Mouse (Mus musculus): ENCODE measurements at regions not wholly inside any gene's neighbourhood (a gene's known extent, or its start where the extent isn't known, plus 50 kb on each side); places are given as distances from the start of the nearest gene placed in this dataset.

- peaks cover 24% of the 10 kb centered on the region for H3K4me1 ChIP-seq
- H3K4me2 ChIP-seq (replicated peaks): no peak overlapping the region
- no peak overlapping the region for H3K9ac ChIP-seq (replicated peaks)
- no peak for ATAC-seq (ENCODE audit: low FRiP score, low read depth)
- peaks cover 3% of the 10 kb centered on the region; the same call in 1 of the 2 replicates for H3K9me3 ChIP-seq
- no peak overlapping the region for H3K4me3 ChIP-seq
- peaks cover 19% of the 10 kb centered on the region for H3K27me3 ChIP-seq
- no peaks in the 10 kb centered on the region for H3K36me3 ChIP-seq
- no peak overlapping the region for H3K27ac ChIP-seq (replicated peaks)
Measured at GRCm38 (mm10) chr13:44222335-44222734, 437.8 kb downstream of the Cd83 start.

GRCm38 (mm10) chr13:44227706-44228459 lies 443.3 kb downstream of the Cd83 start:
- Histone ChIP-seq H3K27me3 (peaks cover 31% of the 10 kb centered on the region), H3K9me3 (peaks cover 3% of the 10 kb centered on the region; the same call in 1 of the 2 replicates), H3K9ac (replicated peaks) (no peak overlapping the region), H3K36me3 (no peaks in the 10 kb centered on the region), H3K4me1 (peaks cover 53% of the 10 kb centered on the region), H3K4me2 (replicated peaks) (peak overlapping the region; percentile 13; the same call in 1 of the 2 replicates), H3K4me3 (no peak overlapping the region), H3K27ac (replicated peaks) (no peak overlapping the region)
- WGBS: 69% methylated on average over 14 of the region's 14 CpGs
- no peak for ATAC-seq (ENCODE audit: low FRiP score, low read depth)

DNA sequence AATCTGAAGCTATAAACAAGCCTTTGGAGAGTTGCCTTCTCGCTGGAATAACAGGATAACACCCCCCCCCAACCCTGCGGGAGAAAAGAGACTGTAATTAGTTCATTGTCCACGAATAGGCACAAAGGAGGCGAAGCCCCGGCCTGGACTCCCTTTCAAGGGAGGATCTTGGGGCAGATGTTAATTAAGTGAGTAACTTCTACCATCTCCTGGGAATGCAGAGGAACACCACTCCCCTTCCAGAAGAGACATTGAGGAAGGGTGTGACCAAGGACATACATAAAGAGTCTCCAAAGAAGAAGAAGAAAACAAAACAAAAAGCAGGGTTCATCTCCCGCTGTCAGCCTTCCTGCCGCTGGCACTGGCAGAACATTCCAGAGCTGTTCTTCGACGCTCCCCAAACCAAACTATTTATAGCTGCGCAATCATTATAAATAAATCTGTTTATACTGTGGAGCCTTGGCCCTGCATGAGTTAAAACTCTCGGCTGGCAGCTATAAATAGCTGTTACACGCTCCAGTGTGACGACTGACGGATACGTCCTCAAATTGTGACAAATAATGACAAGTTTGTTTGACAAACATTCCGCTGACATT lies 444.1 kb downstream of the Cd83 start:
- Histone ChIP-seq H3K4me3 (no peak overlapping the region), H3K4me1 (peaks cover 59% of the 10 kb centered on the region), H3K27ac (replicated peaks) (no peak overlapping the region), H3K36me3 (no peaks in the 10 kb centered on the region), H3K4me2 (replicated peaks) (peak overlapping the region; percentile 13), H3K9ac (replicated peaks) (no peak overlapping the region), H3K27me3 (peaks cover 36% of the 10 kb centered on the region), H3K9me3 (peaks cover 3% of the 10 kb centered on the region; the same call in 1 of the 2 replicates)
- 10% methylated on average over 16 of the region's 16 CpGs for WGBS
- ATAC-seq (ENCODE audit: low FRiP score, low read depth): no peak

- H3K4me2 ChIP-seq (replicated peaks): peak overlapping the region; percentile 13; the same call in 1 of the 2 replicates
- no peak overlapping the region for H3K27ac ChIP-seq (replicated peaks)
Measured at GRCm38 (mm10) chr13:44229136-44229611, 444.6 kb downstream of the Cd83 start.

DNA sequence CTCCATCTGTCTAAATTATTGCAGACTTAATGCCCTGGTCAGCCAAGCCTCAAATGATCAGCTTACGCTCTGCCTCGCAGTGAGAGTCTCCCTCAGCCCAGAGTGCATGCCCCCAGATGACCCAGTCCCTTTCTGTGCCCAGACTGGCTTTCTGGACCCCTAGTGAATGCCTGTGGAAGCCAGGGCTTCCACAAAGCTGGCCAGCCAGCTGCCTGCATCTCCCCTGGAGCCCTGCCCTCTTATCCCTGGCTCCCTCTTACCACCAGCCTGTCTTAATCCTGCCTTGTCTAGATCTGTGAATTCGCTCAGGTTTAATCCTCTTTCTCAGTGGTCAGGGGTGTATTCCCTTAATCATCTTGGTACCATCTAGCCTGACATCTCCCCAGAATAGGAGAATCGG lies 446.8 kb downstream of the Cd83 start:
- Histone ChIP-seq H3K36me3 (no peaks in the 10 kb centered on the region), H3K4me2 (replicated peaks) (no peak overlapping the region), H3K27ac (replicated peaks) (peak overlapping the region; percentile 71), H3K9me3 (no peaks in the 10 kb centered on the region), H3K4me3 (no peak overlapping the region), H3K27me3 (peaks cover 49% of the 10 kb centered on the region), H3K9ac (replicated peaks) (no peak overlapping the region), H3K4me1 (peaks cover 59% of the 10 kb centered on the region)
- peak; percentile 44; the same call in 1 of the 2 replicates for ATAC-seq (ENCODE audit: low FRiP score, low read depth)
- WGBS: 12% methylated on average over 4 of the region's 4 CpGs

More at GRCm38 (mm10) chr13:44229136-44229611, 444.6 kb downstream of the Cd83 start:
- Histone ChIP-seq H3K9me3 (peaks cover 3% of the 10 kb centered on the region; the same call in 1 of the 2 replicates), H3K4me3 (no peak overlapping the region), H3K9ac (replicated peaks) (no peak overlapping the region), H3K4me1 (peaks cover 59% of the 10 kb centered on the region), H3K36me3 (no peaks in the 10 kb centered on the region), H3K27me3 (peaks cover 39% of the 10 kb centered on the region)
- no peak for ATAC-seq (ENCODE audit: low FRiP score, low read depth)
- 4% methylated on average over 7 of the region's 7 CpGs for WGBS

- Histone ChIP-seq H3K4me1 (peaks cover 59% of the 10 kb centered on the region), H3K4me2 (replicated peaks) (peak overlapping the region; percentile 29), H3K9ac (replicated peaks) (no peak overlapping the region), H3K36me3 (no peaks in the 10 kb centered on the region), H3K27ac (replicated peaks) (peak overlapping the region; percentile 75), H3K4me3 (no peak overlapping the region), H3K27me3 (peaks cover 48% of the 10 kb centered on the region), H3K9me3 (no peaks in the 10 kb centered on the region)
- 13% methylated on average over 18 of the region's 18 CpGs for WGBS
- ATAC-seq (ENCODE audit: low FRiP score, low read depth): peak; percentile 86
Measured at GRCm38 (mm10) chr13:44231868-44232715, 447.5 kb downstream of the Cd83 start.

GRCm38 (mm10) chr13:44232716-44233051 lies 448.1 kb downstream of the Cd83 start:
- H3K4me1 ChIP-seq: peaks cover 53% of the 10 kb centered on the region
- H3K4me3 ChIP-seq: no peak overlapping the region
- WGBS: 50% methylated on average over 6 of the region's 6 CpGs
- H3K4me2 ChIP-seq (replicated peaks): peak overlapping the region; percentile 29
- H3K27me3 ChIP-seq: peaks cover 42% of the 10 kb centered on the region
- no peak overlapping the region for H3K9ac ChIP-seq (replicated peaks)
- no peaks in the 10 kb centered on the region for H3K9me3 ChIP-seq
- peak overlapping the region; percentile 75 for H3K27ac ChIP-seq (replicated peaks)
- no peaks in the 10 kb centered on the region for H3K36me3 ChIP-seq
- no peak for ATAC-seq (ENCODE audit: low FRiP score, low read depth)

- Histone ChIP-seq H3K9me3 (no peaks in the 10 kb centered on the region), H3K4me3 (no peak overlapping the region), H3K4me1 (peaks cover 37% of the 10 kb centered on the region), H3K27me3 (peaks cover 42% of the 10 kb centered on the region), H3K4me2 (replicated peaks) (no peak overlapping the region), H3K27ac (replicated peaks) (no peak overlapping the region), H3K36me3 (no peaks in the 10 kb centered on the region), H3K9ac (replicated peaks) (no peak overlapping the region)
- no peak for ATAC-seq (ENCODE audit: low FRiP score, low read depth)
- WGBS: 89% methylated on average over 6 of the region's 6 CpGs
Measured at GRCm38 (mm10) chr13:44234241-44234640, 449.7 kb downstream of the Cd83 start.

DNA sequence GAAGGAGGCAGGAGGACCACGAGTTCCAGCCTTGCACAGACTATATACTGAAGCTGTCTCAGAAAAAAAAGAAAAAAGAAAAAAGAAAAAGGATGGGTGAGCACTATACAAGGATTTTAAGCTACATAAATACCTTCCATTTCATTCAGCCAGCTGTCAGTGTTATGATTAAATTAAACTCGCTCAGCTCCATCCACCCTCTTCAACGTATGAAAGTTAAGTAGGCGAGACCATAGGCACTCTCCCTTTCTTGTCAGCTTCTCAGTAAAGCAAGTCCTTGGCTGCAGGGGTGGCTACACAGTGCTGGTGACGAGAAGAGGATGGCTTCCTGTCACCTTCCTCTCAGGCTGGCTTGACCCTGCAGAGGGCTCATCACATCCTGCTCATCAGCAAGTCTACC lies 450.7 kb downstream of the Cd83 start:
- no peak overlapping the region for H3K9ac ChIP-seq (replicated peaks)
- H3K27ac ChIP-seq (replicated peaks): no peak overlapping the region
- WGBS: 79% methylated on average over 5 of the region's 5 CpGs
- H3K9me3 ChIP-seq: no peaks in the 10 kb centered on the region
- H3K4me2 ChIP-seq (replicated peaks): no peak overlapping the region
- no peak overlapping the region for H3K4me3 ChIP-seq
- H3K36me3 ChIP-seq: no peaks in the 10 kb centered on the region
- no peak for ATAC-seq (ENCODE audit: low FRiP score, low read depth)
- peaks cover 38% of the 10 kb centered on the region for H3K27me3 ChIP-seq
- peaks cover 31% of the 10 kb centered on the region for H3K4me1 ChIP-seq

DNA sequence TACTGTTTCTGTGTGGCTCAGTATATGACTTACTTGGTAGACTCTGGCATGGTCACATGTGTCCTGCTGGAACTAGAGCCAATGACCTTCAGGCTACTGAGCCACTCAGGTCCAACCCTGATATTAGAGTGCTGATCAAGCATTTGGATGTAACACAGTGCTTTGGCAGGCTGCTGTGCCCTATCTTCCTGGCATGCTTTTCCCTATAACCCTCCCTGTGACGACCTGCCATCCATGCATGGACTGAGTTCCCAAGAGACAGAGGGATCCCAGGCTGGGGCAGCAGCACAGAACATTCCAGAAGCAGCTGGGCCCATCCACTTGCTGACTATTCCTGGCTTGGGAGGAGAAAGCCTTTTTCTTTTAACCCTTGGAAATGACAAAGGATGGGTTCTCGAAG lies 451.4 kb downstream of the Cd83 start:
- ATAC-seq (ENCODE audit: low FRiP score, low read depth): no peak
- Histone ChIP-seq H3K27me3 (peaks cover 33% of the 10 kb centered on the region), H3K4me3 (no peak overlapping the region), H3K4me2 (replicated peaks) (no peak overlapping the region), H3K9ac (replicated peaks) (no peak overlapping the region), H3K4me1 (peaks cover 26% of the 10 kb centered on the region), H3K27ac (replicated peaks) (no peak overlapping the region), H3K36me3 (no peaks in the 10 kb centered on the region), H3K9me3 (no peaks in the 10 kb centered on the region)
- 85% methylated on average over 2 of the region's 2 CpGs for WGBS

DNA sequence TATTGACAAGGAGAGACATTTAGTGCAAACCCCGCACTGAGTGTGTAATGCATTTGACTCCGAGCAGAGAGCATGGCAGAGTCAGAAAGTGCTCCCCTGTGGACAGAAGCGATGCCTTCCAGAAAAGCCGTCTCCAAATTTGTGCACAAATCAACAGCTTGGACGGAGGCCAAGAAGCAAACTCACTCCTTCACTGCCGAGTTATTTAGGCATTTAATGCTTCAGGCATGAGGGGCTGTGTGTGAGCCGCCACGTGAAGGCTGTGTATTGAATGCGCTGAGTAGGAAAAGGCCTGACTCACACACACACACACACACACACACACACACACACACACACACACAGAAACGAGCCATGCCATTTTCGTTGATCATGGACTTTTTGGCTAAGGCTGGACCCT lies 453.7 kb downstream of the Cd83 start:
- Histone ChIP-seq H3K36me3 (no peaks in the 10 kb centered on the region), H3K27ac (replicated peaks) (no peak overlapping the region), H3K27me3 (peaks cover 31% of the 10 kb centered on the region), H3K4me2 (replicated peaks) (no peak overlapping the region), H3K4me1 (peaks cover 2% of the 10 kb centered on the region), H3K4me3 (no peak overlapping the region), H3K9ac (replicated peaks) (no peak overlapping the region), H3K9me3 (no peaks in the 10 kb centered on the region)
- WGBS: 73% methylated on average over 11 of the region's 11 CpGs
- ATAC-seq (ENCODE audit: low FRiP score, low read depth): no peak

DNA sequence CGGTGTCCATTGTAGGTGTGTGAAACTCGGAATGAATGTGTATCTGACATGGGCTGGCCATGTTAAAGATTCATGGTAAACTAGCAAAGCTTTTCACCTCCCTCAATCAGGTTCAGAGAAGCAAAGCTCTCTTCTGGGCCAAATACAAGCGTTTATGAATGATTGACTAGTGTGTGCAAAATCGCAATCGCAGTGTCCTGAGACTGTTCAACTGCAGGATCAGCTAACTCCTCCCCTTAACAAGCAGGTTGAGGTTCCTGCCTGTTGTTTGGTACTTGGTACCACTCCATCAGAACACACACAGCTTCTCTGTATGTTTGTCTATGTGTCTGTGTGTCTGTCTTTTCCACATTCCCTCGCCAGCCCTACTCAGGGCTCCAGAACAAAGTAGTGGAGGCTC lies 458.6 kb downstream of the Cd83 start:
- Histone ChIP-seq H3K27me3 (peaks cover 6% of the 10 kb centered on the region; the same call in 1 of the 2 replicates), H3K4me2 (replicated peaks) (no peak overlapping the region), H3K36me3 (no peaks in the 10 kb centered on the region), H3K27ac (replicated peaks) (no peak overlapping the region), H3K9ac (replicated peaks) (no peak overlapping the region), H3K4me1 (peaks cover 4% of the 10 kb centered on the region), H3K4me3 (no peak overlapping the region), H3K9me3 (no peaks in the 10 kb centered on the region)
- 94% methylated on average over 6 of the region's 6 CpGs for WGBS
- no peak for ATAC-seq (ENCODE audit: low FRiP score, low read depth)

Data from midbrain, embryonic 12.5 days (tissue).